Mouse (Mus musculus) spleen, postnatal 14 days (tissue): ENCODE results near the gene Psmg4.

Source experiments
- DNase-seq, 2 experiments: peaks; one replicate each; pipeline ENCODE4 v3.0.0; 2021 to 2022; ENCODE audit warnings: low spot score in 2 of 2

Psmg4 gene

DNA sequence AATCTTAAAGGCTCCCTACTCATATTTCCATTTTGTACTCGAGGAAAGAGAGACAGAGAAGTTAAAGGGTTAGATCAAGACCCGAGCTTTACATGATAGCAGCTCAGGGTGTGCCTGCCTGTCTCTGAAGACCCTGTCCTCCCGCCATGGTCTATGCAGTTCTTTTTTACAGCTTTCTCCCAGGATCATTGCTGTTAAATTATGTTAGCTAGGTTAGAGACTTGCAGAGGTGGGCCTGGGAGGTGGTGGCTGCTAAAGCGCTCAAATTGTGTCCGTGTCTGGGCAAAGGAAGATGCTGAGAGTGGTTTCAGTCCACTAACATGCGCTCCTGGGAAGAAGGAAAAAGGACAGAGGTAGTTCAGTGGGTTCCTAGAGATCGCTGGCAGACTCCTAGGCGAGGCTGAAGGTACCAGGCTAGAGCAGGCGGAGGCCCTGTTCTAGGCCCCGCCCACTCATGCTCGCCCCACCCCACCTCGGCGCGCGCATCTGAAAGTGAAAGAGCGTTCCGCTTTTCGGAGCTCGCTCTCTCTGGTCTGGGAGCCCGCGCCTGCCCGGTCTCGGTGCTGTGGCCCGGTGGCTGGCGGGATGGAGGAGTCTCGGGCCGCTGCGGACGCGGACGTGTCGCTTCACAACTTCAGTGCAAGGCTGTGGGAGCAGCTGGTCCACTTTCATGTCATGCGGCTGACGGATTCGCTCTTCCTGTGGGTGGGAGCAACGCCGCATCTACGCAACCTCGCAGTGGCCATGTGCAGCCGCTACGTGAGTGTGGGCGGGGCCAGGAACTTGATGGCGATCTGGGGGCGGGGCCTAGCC is at the start of gene Psmg4:
Gene Psmg4 (plus strand): TSS at position 474 of the 813 bp plus-strand sequence.
- DNase-seq, result peak; percentile 90 to 92

DNA sequence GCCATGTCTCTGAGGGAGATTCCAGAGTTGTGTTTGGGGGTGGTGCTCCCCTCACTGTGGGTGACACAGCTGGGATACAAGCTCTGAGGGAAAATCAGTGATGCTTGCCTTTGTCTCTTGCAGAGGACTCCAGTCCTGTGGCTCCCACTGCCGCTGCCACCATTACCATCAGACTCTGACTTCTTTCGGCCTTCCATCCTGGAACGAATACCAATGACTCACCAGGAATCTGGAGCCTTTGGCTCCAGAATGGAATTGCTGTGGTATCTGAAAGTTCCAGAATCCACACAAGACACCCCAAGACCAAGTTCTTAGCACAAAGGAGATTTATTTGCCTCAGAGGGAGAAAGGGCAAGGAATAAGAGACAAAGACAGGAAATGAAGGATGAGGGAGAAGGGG is 49.7 kb upstream of the Psmg4 start:
- DNase-seq, result no peak

DNA sequence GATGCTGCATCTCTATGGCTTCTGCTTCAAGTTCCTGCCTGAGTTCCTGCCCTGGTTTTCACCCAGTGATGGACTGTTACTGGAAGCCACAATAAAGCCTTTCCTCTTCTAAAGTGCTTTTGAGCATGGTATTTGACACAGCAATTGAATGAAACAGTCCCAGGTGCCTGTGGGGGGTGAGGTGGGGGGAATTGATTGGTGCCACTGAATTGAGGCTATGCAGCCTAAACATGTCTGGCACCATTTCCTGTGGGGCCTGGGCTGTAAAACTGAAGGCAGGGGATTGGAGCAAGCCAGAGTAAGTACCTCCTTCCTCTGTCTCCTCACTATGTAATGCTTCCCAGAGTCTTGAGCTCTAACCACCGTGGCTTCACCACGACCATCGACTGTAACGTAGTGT is 48.1 kb upstream of the Psmg4 start:
- DNase-seq, result no peak

DNA sequence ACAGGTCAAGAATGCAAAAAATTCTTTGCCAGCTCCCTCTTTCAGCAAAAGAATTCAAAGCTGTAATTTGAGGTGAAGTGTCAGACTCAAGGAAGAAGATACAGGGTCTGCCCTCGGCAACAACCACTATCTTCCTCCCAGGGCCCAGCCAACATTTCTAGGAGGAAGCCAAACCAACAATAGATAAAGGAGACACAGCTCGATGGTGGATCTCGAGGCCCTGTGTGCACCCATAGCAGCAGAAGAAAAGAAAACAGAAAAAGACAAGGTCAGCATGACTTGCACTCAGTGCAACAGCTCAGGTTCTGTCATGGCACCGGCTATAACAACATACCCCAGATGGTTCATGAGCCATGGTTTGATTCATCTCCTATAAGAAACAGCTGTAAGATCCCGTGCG is 46.3 kb upstream of the Psmg4 start:
- no peak for DNase-seq

DNA sequence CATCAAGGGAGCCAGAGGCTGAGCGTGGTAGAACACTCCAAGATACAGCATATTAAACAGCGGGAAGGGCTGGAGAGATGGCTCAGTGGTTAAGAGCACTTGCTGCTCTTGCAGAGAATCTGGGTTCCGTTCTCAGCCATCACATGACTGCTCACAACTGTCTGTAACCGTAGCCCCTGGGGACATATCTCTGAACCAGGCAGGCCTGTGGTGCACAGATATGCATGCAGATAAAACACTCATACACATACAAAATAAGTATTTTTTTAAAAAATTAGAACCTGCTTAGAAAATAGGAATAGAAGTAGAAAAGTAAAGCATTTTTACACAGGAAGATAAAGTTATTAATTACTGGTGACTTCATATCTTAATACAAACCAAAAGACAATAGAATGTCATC is 43.9 kb upstream of the Psmg4 start:
- DNase-seq, result no peak

DNA sequence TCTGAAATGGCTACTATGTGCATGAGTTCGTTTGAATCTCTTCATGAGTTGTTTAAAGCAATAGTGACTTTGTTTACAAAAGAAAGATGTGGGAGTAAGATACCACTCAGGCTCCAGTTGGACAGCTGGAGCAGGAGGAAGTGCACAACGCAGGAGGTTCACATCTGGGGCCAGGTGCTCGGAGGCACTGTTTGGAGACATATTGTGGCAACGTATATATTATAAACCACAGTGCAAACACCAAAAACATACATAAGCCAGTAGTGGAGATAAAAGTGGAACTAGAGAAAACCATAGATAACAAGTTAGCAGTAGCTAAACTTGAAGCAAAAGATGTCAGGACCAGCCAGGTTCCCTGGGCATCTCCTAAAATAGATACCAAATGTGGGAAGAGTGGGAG is 43.4 kb upstream of the Psmg4 start:
- no peak for DNase-seq

DNA sequence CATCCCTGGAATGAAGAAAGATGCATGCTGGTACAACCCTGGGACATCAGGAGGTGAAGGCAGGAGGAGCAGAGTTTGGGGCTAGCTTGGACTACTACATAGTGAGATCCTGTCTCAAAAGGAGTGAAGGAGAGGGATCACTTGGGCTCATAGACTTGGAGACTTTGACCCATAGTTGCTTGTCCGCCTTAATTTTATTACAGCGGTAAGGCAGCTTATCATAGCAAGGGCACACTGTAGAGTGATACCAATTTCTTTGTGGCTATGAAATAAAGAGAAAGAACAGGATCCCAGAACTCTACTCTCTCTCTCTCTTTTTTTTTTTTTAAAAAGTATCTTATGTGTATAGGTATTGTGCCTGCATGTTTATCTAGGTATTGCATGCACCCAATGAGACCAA is 42.2 kb upstream of the Psmg4 start:
- DNase-seq, result no peak

DNA sequence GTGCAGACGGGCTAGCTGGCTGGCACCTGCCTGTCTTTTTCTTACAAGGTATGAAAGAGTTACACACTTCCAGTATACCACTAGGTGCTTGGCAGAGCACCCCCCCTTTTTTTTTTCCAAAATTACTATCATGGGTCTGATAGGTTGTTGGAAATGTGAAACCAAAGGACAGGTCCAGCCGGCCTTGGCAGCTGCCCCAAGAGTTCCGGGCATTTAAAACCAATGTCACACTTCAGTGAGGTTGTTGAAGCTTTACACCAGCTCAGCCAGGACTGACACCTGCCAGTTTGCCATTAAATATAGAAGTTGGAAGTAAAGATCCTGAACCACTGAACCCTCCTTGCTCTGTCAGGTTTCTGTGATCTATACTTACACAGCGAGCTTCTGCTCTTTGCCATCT is 37.1 kb upstream of the Psmg4 start:
- no peak for DNase-seq

DNA sequence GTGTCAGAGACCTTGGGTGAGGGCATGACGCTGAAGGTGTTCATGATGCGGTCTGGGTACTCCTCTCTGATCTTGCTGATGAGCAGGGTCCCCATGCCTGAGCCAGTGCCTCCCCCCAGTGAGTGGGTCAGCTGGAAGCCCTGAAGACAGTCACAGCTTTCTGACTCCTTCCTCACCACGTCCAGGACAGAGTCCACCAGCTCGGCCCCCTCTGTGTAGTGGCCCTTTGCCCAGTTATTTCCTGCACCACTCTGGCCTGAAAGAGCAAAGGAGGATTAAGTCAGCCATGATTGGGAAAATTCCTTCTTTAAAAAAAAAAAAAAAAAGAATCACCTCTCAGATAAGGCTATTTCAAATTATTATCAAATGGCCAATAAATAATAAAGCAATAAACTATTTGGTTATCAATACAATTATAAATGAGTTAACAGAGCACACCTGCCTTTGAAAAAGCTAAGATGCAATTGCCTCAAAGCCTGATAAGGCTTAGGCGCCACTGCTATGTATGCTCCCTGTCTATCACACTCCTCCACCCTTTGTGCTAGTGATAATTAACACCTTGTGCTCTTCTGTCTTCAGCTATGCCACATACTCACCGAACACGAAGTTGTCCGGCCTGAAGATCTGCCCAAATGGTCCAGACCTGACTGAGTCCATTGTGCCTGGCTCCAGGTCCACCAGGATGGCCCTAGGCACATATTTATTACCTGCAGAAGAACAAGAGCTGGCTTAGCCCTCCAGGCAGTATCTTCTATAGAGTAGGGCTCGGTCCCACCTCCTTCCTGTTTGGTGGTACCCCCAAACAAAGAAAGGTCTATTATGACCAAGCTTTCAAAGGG is 34.3 kb upstream of the Psmg4 start:
- no peak for DNase-seq

DNA sequence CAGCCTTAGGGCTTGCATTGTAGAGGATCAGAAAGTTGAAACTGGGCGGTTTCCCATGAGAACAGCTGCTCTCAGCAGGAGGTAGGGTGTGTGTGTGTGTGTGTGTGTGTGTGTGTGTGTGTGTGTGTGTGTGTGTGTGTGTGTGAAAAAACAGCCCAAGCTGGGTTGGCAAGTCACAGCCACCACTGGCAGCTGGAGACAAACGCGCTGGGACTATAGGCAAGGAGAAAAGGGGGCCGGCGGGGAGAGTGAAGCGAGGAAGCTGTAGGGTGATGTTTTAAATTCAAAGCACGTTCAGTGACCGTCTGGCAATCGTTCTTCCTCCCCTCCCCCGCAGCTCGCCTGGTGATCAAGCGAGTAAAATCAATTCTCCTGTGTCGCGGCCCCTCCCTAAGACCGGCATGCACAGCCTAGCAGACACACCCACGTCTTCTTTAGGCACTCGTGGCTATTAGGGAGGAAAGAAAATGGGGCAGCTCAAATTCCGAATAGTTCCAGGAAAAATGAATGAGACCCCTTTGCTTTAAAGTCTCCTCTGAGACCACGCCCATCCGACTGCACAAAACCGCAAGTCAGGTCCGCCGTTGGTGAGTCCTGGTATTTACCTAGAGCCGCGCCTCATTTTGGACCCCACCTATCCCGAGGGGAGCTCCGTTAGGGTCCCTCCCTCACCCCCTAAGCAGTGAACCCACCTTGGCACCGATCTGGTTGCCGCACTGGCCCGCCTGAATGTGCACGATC is 33.1 kb upstream of the Psmg4 start:
- peak in 1 of 2 experiments; percentile 14 for DNase-seq

DNA sequence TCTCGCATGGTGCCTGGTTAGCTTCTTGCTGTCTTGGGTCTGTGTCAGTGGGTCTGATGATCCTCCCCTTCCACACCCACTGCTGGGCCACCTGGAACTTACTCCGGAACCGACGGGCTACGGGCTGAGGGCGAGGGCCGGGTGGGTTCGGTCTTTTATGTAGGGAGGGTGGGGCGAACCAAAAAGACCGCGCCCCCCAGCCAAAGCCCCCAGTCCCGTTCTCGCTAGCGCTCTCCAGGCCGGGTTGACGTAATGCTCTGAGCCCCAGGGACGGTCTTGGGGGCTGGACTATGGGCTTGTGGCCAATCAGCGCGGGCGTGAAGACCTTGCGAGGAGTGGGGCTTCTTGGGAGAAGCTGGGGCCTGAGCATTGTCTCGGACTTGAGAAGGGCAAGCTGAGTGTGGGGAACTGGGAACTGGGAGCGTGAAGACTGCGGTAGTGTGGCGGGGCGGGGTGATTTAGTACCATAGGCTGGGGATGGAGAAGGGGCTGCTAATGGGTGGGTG is 32.5 kb upstream of the Psmg4 start, which contains the start of gene Tubb2b:
Gene Tubb2b (minus strand): TSS at position 241 of the 506 bp plus-strand sequence.
- DNase-seq, result no peak

DNA sequence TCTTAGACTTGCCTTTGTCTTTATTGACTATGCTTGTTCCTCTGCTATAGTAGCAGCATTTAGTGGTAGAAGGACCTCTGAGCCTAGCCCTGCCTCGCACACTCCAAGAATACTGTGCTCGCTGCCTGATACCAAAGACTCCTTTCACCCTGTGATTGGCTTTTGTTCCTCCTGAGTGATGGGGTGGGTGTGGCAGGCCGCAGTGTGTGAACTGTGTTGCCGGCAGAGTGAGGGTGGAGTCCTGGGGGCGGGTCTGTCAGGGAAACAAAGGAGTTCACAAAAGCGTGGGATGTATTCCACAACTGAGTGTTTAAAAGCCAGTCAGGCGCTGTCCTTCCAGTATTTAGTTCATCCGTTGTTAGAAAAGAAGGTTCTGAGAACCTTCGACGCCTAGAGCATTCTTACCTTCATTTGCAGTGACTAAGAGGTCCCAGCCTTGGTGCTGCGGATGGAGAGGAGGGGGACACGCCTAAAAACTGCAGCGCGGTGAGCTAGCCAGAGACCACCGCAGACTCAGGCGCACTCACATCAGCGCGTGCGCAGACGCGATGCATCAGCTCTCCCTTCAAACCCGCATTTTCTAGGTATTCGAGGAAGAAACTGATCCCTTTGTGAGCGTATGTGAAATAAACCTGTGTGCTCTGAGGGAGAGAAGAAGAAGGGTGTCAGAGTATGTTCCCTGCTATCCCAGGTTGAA is 31.6 kb upstream of the Psmg4 start:
- DNase-seq, result no peak

DNA sequence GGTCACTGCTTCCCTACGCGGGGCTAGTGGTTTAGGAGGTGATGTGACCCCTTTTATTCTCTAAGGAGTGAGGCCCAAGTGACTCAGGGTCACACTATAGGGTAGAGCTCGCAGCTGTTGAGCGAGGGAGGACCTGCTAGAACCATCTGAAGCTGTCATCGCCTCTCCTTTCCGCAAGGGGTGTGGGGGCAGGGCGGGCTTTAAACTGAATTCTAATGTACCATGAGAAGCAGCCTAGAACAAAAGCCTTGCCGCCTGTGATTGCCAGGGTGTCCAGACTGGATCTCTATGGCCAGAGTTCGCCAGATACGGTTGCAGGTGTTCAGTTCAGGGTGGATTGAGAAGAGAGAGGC is 31.1 kb upstream of the Psmg4 start:
- DNase-seq, result peak in 1 of 2 experiments; percentile 41

DNA sequence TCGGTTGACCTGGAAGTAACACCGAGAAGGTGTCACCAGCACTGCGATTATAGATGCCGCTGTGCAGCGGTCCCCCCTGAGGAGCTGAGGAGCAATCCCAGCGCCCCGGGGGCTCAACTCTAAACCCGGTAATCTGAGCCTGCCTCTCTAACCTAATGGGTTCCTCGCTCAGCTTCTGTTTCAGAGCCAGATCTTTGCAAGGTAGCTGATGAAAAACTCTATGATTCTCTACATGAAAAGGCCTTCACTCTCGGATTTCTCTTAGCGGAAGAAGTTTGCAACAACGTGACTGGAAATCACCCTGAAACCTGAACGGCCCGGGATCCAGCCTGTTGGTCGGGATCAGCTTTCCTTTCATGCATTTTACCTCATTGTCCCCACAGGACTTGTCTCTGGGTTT is 30.5 kb upstream of the Psmg4 start:
- no peak for DNase-seq

DNA sequence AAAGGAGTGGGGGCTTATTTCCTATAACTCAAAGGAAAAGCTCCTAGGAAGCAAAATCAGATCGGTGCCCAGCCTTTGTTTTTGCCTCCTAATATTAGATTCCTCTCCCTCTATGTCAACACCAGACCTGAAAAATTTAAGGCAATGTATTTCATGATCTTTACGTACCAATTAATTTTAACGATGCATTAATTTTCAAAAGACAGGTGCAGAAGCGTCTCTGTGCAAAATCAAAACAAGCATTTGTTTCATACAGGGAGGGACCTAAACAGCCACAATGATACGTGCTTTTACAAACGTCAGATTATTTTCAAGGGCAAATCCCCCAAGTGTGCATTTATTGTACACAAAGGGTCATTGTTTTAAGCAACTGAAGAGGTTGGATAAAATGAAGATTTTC is 29.9 kb upstream of the Psmg4 start:
- DNase-seq, result no peak

DNA sequence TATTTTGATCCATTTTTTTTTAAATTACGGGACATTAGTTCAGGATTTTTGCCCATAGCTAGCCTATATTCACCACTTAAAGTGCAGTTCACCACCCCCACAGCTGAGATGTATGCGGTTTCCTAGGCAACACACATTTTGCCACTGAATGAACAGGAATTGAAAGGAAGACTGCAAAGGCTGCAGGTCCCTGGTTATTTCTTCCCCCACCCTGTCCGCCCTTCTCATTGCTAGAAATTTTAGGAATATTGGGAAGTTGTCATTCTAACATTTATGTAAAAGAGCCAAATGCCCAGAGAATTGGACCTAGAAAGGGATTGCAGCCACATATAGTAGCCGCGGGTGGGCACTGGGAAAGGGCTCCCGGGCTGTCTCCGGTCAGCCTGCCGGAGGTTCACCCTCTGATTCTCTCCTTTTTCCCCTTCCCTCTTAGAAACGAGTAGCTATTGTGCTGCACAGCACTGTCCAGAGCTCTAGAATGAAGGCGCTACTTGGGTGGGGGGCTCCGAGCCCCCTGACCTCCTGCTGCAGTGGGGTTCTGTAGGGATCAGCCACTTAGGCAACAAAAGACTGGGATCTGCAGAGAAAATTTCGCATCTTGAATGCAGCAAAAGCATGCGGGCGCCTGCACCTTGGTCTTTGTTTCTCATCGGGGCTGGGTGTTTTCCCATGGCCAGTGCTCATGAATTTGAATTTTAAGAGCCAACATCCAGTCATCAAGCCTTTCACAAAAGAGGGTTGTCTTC is 29.3 kb upstream of the Psmg4 start:
- no peak for DNase-seq

DNA sequence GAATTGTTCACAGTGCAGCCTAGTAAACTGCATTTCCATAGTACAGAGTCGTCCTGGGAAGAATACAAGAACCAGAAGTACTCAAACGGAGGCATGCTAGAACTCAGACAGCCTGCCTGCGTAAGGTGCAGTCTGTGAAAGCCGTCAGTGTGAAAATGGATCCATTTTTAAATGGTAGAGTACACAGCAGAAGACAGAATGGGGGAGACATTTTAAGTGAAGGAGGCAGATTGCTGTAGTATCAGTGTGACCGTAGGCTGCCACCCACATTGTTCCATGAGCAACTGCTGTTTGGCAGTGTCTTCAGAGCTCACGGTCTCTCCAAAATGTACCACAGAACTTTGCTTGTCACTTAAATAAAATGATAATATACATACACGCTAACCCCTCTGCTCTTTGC is 28.5 kb upstream of the Psmg4 start:
- DNase-seq, result no peak

DNA sequence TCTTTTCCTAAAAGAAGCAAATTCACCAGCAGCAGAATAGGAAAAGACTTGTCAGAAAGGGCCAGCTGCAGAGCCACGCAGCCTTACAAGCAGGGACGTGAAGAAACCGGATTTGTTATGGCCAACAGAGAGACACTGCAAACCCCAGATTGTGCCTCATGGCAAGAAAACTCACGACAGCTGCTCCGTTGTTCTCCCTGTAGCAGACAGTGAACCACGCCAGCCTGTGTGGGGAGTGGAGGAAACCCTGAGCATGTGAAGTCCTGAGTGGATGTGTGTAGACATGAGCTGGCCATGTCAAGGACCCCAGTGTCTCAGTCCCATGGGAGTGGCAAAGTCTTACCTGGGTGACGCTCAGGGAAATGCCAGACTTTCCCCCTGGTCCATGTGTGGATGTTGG is 26.2 kb upstream of the Psmg4 start:
- no peak for DNase-seq

DNA sequence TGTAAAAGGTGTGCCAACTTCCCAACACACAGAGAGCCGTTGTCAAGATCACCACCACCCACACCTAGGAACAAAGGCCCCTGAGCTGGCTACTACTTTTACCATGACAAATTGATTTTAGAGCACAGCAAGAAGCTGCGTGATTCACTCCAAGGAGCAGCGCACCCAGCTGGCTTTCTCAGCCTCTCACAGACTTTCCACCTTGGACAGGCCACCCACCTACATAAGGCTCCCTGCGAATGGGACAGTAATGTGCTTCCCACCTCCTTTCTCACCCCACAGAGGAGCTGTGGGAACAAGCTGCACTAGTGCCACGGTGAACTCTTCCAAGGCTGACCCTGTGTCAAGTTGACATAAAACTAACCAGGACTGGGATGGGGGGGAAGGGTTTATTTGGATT is 19.4 kb upstream of the Psmg4 start:
- DNase-seq, result no peak

DNA sequence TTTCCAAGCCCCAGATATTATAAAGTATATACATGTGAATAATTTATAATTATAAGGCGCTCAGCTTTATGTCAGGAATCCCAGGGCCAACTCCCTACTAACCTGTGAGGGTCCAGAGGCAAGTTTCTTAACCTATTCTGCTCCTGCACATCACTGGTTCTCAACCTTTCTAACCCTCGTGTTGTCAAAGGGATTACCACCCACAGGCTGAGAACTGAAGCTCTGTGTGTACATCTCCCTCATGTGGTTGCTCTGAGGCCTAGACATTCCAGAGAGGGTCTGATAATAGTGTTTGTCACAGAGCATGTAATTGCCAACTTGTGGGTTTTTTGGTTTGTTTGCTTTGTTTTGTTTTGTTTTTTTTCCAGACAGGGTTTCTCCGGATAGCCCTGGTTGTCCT is 15.8 kb upstream of the Psmg4 start:
- DNase-seq, result no peak

DNA sequence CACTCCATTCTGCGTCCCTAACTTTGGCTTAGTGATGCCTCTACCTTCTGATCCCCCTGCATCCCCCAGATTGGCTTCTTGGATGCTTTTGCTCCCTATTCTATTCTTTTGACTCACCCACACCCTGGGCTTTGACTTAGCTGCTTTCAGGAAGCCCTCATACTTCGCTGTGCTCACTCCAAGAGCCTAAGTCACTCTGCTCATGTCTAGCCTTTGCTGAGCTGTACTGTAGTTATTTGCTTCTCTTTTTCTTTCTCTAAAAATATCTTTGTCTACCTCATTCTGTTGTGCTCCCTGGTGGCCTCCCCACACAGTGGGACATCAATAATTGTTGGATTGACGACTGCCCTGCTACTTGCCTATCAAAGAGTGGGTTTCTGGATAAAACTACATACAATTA is 14.6 kb upstream of the Psmg4 start:
- DNase-seq, result no peak
